Mouse (Mus musculus) liver, embryonic 14.5 days (tissue): ENCODE results near the gene Macrod1. TPM values are rescaled to one million over a fixed set of nuclear protein-coding genes. Genes with fewer than 3 reads are reported as not detected.

Experiments used
- ATAC-seq: fragments of 200-750 bp; cut with Nextera tagmentation; 2 replicates; pipeline ENCODE4 v1.8.0; 2017; ENCODE audit warnings: moderate number of reproducible peaks, mild to moderate bottlenecking, moderate library complexity; ENCODE audit not compliant: insufficient read depth
- DNase-seq, 3 experiments: peaks; one replicate each; pipeline ENCODE4 v3.0.0-alpha.2; 2012 to 2013; ENCODE audit warnings: low read depth in 3 of 3, low spot score in 3 of 3
- H3K27ac ChIP-seq: fragments of 300-500 bp; sonication (generic); 2 replicates; pipeline ENCODE4 v1.5.1; 2014; ENCODE audit warnings: moderate library complexity, mild to moderate bottlenecking, control low read depth, inconsistent platforms
- H3K27me3 ChIP-seq: fragments of 300-500 bp; sonication (generic); 2 replicates; pipeline ENCODE4 v1.6.1; 2014; ENCODE audit warnings: mild to moderate bottlenecking, low read length, moderate library complexity; ENCODE audit not compliant: control insufficient read depth, insufficient read depth
- H3K36me3 ChIP-seq: fragments of 300-500 bp; sonication (generic); replicated peaks from 2 replicates; pipeline ENCODE4 v1.6.1; 2014; ENCODE audit warnings: low read depth; ENCODE audit not compliant: control insufficient read depth, insufficient read depth
- H3K4me1 ChIP-seq, 2 experiments: fragments of 200-500 bp in 1 of 2; fragments of 300-500 bp in 1 of 2; sonication (generic) in 1 of 2; replicated peaks; 2 replicates each; pipeline ENCODE4 v1.6.1; 2012 to 2014; ENCODE audit warnings: antibody characterized with exemption in 1 of 2, inconsistent platforms in 1 of 2, low read length in 1 of 2; ENCODE audit not compliant: control insufficient read depth in 2 of 2, insufficient read depth in 2 of 2
- H3K4me2 ChIP-seq: fragments of 300-500 bp; sonication (generic); 2 replicates; pipeline ENCODE4 v1.6.1; 2014; ENCODE audit warnings: low read depth, mild to moderate bottlenecking, control low read depth, moderate library complexity
- H3K4me3 ChIP-seq, 2 experiments: fragments of 200-500 bp in 1 of 2; fragments of 300-500 bp in 1 of 2; sonication (generic) in 1 of 2; 2 replicates each; pipeline ENCODE4 v1.5.1; 2012 to 2014; ENCODE audit warnings: low read depth in 2 of 2, low read length in 2 of 2, mild to moderate bottlenecking in 2 of 2, control low read depth in 1 of 2, inconsistent platforms in 1 of 2, moderate library complexity in 1 of 2; ENCODE audit not compliant: insufficient read depth in 1 of 2
- H3K9ac ChIP-seq: fragments of 300-500 bp; sonication (generic); replicated peaks from 2 replicates; pipeline ENCODE4 v1.6.1; 2014; ENCODE audit warnings: mild to moderate bottlenecking, control low read depth, moderate library complexity
- H3K9me3 ChIP-seq: fragments of 300-500 bp; sonication (generic); 2 replicates; pipeline ENCODE4 v1.6.1; 2016; ENCODE audit warnings: low read length, mixed read lengths; ENCODE audit not compliant: control insufficient read depth
- CTCF ChIP-seq: IDR thresholded peaks from 2 replicates; pipeline ENCODE4 v1.5.1; 2016; ENCODE audit warnings: antibody characterized with exemption, low read depth, control low read depth
- EP300 ChIP-seq: IDR thresholded peaks from 2 replicates; pipeline ENCODE4 v1.6.1; 2016; ENCODE audit warnings: antibody characterized with exemption, low read depth
- WGBS: fragments of 180-500 bp; shearing (Covaris S2); extraction: QIAGEN DNeasy Blood & Tissue Kit; methylation state at CpG from one replicate; pipeline ENCODE4 v1.1.7; 2014; ENCODE audit not compliant: insufficient replicate concordance; 5-methylcytosine and 5-hydroxymethylcytosine counted together
- polyA plus RNA-seq, 2 experiments: library from polyadenylated mRNA; depleted of rRNA in 1 of 2; stranded (reverse) in 1 of 2; unstranded in 1 of 2; fragments of >200 nt; fragmentation: Nextera tagmentation in 1 of 2; extraction: Ambion mirVana in 1 of 2; gene quantifications; 2 replicates each; pipeline versions ENCODE4 v1.2.1 to v1.2.3; 2012 to 2014

The Macrod1 gene
- polyA plus RNA-seq, 2 experiments, result 3.7 to 4.5 TPM

GRCm38 (mm10) chr19:7182273-7182949 is 125.8 kb downstream of the Macrod1 start:
- H3K27ac ChIP-seq, result no peak overlapping the region
- H3K36me3 ChIP-seq, result no peaks in the 10 kb centered on the region
- H3K27me3 ChIP-seq, result peaks cover 21% of the 10 kb centered on the region
- TF ChIP-seq EP300, result no peak
- no peak for TF ChIP-seq CTCF
- ATAC-seq, result no peak
- no peak overlapping the region for H3K4me3 ChIP-seq
- no peak overlapping the region for H3K4me2 ChIP-seq
- no peak for DNase-seq
- no peaks in the 10 kb centered on the region for H3K4me1 ChIP-seq
- no peaks in the 10 kb centered on the region for H3K9me3 ChIP-seq
- no peak overlapping the region for H3K9ac ChIP-seq
- 11% methylated on average over 23 of the region's 23 CpGs for WGBS

DNA sequence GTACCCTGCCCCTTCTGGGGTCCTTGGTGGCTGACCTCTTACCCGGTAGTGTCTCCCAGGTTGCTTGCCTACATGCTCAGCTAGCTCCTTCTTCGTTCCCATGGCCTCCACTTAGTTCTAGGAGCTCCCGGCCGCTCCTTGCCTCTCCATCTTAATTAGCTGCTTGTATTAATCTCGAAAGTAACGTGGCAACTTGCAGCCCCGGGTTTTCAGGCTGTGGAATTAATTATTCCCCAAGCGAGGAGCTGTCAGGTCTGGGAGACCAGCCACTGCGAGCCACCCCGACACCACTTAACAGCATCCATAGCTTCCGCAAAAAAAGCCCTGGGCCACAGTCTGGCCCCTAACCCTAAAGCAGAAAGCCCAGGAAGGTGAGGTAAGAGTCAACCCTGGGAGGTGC is 126.8 kb downstream of the Macrod1 start:
- H3K9me3 ChIP-seq, result no peaks in the 10 kb centered on the region
- DNase-seq, result no peak
- H3K4me3 ChIP-seq, result no peak overlapping the region
- TF ChIP-seq CTCF (no peak), EP300 (no peak)
- H3K27ac ChIP-seq, result no peak overlapping the region
- no peaks in the 10 kb centered on the region for H3K36me3 ChIP-seq
- no peak for ATAC-seq
- 56% methylated on average over 11 of the region's 11 CpGs for WGBS
- H3K4me2 ChIP-seq, result no peak overlapping the region
- H3K4me1 ChIP-seq, result no peaks in the 10 kb centered on the region
- H3K27me3 ChIP-seq, result peaks cover 21% of the 10 kb centered on the region
- H3K9ac ChIP-seq, result no peak overlapping the region

GRCm38 (mm10) chr19:7185059-7185458 is 128.4 kb downstream of the Macrod1 start:
- DNase-seq, result no peak
- no peak overlapping the region for H3K4me2 ChIP-seq
- no peak for TF ChIP-seq EP300
- TF ChIP-seq CTCF, result no peak
- no peaks in the 10 kb centered on the region for H3K9me3 ChIP-seq
- H3K27ac ChIP-seq, result no peak overlapping the region
- no peak for ATAC-seq
- H3K9ac ChIP-seq, result no peak overlapping the region
- WGBS, result 56% methylated on average over 4 of the region's 4 CpGs
- H3K4me3 ChIP-seq, result no peak overlapping the region
- no peaks in the 10 kb centered on the region for H3K4me1 ChIP-seq
- peaks cover 21% of the 10 kb centered on the region for H3K27me3 ChIP-seq
- H3K36me3 ChIP-seq, result no peaks in the 10 kb centered on the region

- H3K36me3 ChIP-seq, result no peaks in the 10 kb centered on the region
- no peaks in the 10 kb centered on the region for H3K9me3 ChIP-seq
- no peak overlapping the region for H3K4me2 ChIP-seq
- DNase-seq, result no peak
- peaks cover 20% of the 10 kb centered on the region for H3K27me3 ChIP-seq
- no peaks in the 10 kb centered on the region for H3K4me1 ChIP-seq
- H3K4me3 ChIP-seq, result no peak overlapping the region
- H3K9ac ChIP-seq, result no peak overlapping the region
- WGBS, result 24% methylated on average over 18 of the region's 18 CpGs
- TF ChIP-seq CTCF (no peak), EP300 (no peak)
- ATAC-seq, result no peak
- no peak overlapping the region for H3K27ac ChIP-seq
Observed at GRCm38 (mm10) chr19:7185715-7186291, 129.2 kb downstream of the Macrod1 start.

DNA sequence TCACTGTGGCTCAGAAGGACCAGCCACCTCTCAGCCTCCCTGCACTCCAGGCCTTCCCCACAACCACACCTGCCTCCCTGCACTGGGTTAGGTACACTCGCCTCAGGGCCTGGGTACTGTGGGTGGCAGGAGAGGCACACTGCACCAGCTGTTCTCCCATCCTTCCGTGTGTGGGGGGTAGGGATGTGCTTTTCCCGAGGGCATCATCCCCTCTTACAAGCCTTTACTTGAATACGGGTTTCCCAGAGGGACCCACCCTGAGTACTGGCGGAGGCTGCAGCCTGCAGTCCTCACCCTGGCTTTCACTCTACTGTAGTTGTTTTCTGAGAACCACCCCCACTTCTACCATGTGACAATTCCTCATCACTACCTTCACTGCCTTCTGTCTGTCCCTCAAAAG is 130.5 kb downstream of the Macrod1 start:
- no peak overlapping the region for H3K4me2 ChIP-seq
- H3K36me3 ChIP-seq, result no peaks in the 10 kb centered on the region
- 52% methylated on average over 5 of the region's 5 CpGs for WGBS
- TF ChIP-seq EP300, result no peak
- no peak for TF ChIP-seq CTCF
- H3K27ac ChIP-seq, result no peak overlapping the region
- H3K4me1 ChIP-seq, result peaks cover 0 to 6% of the 10 kb centered on the region in 2 experiments; a peak in 2 of 4 replicates
- no peak for DNase-seq
- no peaks in the 10 kb centered on the region for H3K9me3 ChIP-seq
- H3K27me3 ChIP-seq, result peaks cover 15% of the 10 kb centered on the region
- no peak for ATAC-seq
- H3K9ac ChIP-seq, result no peak overlapping the region
- H3K4me3 ChIP-seq, result no peak overlapping the region
